Mouse (Mus musculus) erythroblast, embryonic 14.5 days (primary cell): ENCODE results near the gene St7.

Source experiments
- GATA1 ChIP-seq: IDR thresholded peaks from 2 replicates; pipeline ENCODE4 v1.6.1; 2012; ENCODE audit warnings: low read length, inconsistent platforms, mixed read lengths
- TAL1 ChIP-seq: IDR thresholded peaks from 3 replicates; pipeline ENCODE4 v1.6.1; 2012; ENCODE audit warnings: low read length, inconsistent platforms, mixed read lengths

DNA sequence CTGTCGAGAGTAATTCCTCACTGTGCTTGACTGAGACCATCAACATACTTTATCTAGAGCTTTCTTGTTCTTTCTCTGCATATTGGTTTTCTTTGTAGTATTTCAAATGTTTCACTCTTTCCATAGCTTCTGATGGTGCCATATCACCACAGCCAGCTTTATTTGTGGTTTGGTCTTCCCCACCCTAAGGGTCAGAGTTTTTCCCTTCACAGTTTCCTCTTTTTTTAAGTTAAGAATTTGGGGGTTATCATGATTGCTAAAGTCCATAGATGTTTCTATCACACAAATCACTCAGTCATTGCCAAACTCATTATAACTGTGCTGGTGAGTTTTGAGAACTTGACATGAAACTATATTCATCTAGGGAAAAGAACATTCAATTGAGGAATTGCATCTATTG, 277.1 kb downstream of the St7 start:
- TF ChIP-seq TAL1, result no peak
- no peak for TF ChIP-seq GATA1
